Mouse (Mus musculus): ENCODE results near the gene Grid1.

GRCm38 (mm10) chr14:35138069-35138468 lies 318.2 kb downstream of the Grid1 start:
- TF ChIP-seq CTCF (IDR thresholded peaks at IDR 0.05; ENCODE audit: low read depth, low read length), result no peak
- no peak for TF ChIP-seq GATA1 (IDR thresholded peaks at IDR 0.05; ENCODE audit: borderline replicate concordance, low read length)
- no peak for TF ChIP-seq POLR2AphosphoS5 (IDR thresholded peaks at IDR 0.05; ENCODE audit: insufficient replicate concordance, low read depth, low read length)
